Mouse (Mus musculus) stomach, embryonic 14.5 days (tissue): ENCODE data around the gene Ccser1. TPM values are rescaled to one million over a fixed set of nuclear protein-coding genes. Genes with fewer than 3 reads are reported as not detected.

ENCODE experiments used
- ATAC-seq: fragments of 200-750 bp; cut with Nextera tagmentation; 2 replicates; pipeline ENCODE4 v1.8.0; 2017; ENCODE audit warnings: low read depth, moderate TSS enrichment; ENCODE audit not compliant: insufficient number of reproducible peaks, insufficient read depth, low FRiP score
- H3K27ac ChIP-seq: fragments of 300-500 bp; sonication (generic); 2 replicates; pipeline ENCODE4 v1.5.1; 2014; ENCODE audit warnings: mild to moderate bottlenecking, low read length, moderate library complexity, mixed read lengths
- H3K27me3 ChIP-seq: fragments of 300-500 bp; sonication (generic); 2 replicates; pipeline ENCODE4 v1.6.1; 2014; ENCODE audit warnings: low read length, control low read depth, mixed read lengths; ENCODE audit not compliant: control insufficient read depth, insufficient read depth
- H3K36me3 ChIP-seq: fragments of 300-500 bp; sonication (generic); 2 replicates; pipeline ENCODE4 v1.6.1; 2014; ENCODE audit warnings: mild to moderate bottlenecking, control low read depth, low read length, moderate library complexity, mixed read lengths; ENCODE audit not compliant: control insufficient read depth, insufficient read depth
- H3K4me1 ChIP-seq: fragments of 300-500 bp; sonication (generic); 2 replicates; pipeline ENCODE4 v1.6.1; 2014; ENCODE audit warnings: low read length, control low read depth, mixed read lengths; ENCODE audit not compliant: control insufficient read depth, insufficient read depth
- H3K4me2 ChIP-seq: fragments of 300-500 bp; sonication (generic); replicated peaks from 2 replicates; pipeline ENCODE4 v1.6.1; 2014; ENCODE audit warnings: low read depth, low read length, control low read depth
- H3K4me3 ChIP-seq: fragments of 300-500 bp; sonication (generic); 2 replicates; pipeline ENCODE4 v1.5.1; 2014; ENCODE audit warnings: low read depth, low read length, control low read depth
- H3K9ac ChIP-seq: fragments of 300-500 bp; sonication (generic); replicated peaks from 2 replicates; pipeline ENCODE4 v1.6.1; 2014; ENCODE audit warnings: low read depth, mild to moderate bottlenecking, control low read depth, low read length, moderate library complexity, mixed read lengths
- H3K9me3 ChIP-seq: fragments of 300-500 bp; sonication (generic); 2 replicates; pipeline ENCODE4 v1.6.1; 2016; ENCODE audit warnings: low read depth, low read length, control low read depth; ENCODE audit not compliant: control insufficient read depth
- WGBS: fragments of 180-500 bp; shearing (Covaris S2); extraction: QIAGEN DNeasy Blood & Tissue Kit; methylation state at CpG from one replicate; pipeline ENCODE4 v1.1.7; 2014; 5-methylcytosine and 5-hydroxymethylcytosine counted together
- polyA plus RNA-seq: library from polyadenylated mRNA; unstranded; fragments of >200 nt; fragmentation: Nextera tagmentation; extraction: Ambion mirVana; gene quantifications from 2 replicates; pipeline ENCODE4 v1.2.1, GENCODE M21; 2014

The Ccser1 gene
- polyA plus RNA-seq, 1 experiment from 2014 or later: 5.8 TPM

DNA sequence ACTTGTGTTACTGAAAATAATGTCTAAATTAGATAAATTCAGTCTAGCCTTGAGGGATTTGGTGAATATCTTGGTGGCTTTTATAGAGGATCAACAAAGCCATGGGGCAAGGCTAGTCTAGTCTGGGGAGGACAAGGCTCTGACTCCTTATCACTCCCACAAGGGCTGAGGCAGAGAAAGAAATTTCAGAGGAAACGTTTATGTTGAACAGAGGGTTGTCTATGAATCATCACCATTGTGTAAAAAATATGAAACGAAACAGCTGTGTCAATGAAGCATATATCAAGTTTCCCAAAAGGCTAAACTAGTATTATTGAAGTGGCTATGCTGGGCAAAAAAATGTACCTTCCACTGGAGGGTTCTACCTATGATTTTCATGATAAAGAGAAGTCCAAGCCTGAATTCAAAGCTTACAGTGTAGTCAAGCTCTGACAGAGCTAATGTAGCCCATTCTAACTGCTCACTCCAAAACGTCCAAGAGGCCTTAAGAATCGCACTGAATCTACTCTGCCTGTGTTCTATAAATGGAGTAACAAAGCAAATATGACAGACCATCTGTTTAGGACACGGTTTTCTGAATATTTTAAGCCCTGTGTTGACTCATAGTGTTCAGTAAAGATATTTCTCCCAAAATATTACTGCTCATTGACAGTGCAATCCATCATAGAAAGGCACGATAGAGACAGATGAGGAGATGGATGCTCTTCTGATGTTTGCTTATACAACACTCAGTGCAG is 1121.6 kb downstream of the Ccser1 start:
- Histone ChIP-seq H3K27me3 (no peaks in the 10 kb centered on the region), H3K4me1 (no peaks in the 10 kb centered on the region), H3K9me3 (no peaks in the 10 kb centered on the region), H3K27ac (no peak overlapping the region), H3K36me3 (no peaks in the 10 kb centered on the region), H3K4me2 (no peak overlapping the region), H3K4me3 (no peak overlapping the region), H3K9ac (no peak overlapping the region)
- no peak for ATAC-seq
- whole genome bisulfite sequencing: 52% methylated on average over 6 of the region's 6 CpGs

DNA sequence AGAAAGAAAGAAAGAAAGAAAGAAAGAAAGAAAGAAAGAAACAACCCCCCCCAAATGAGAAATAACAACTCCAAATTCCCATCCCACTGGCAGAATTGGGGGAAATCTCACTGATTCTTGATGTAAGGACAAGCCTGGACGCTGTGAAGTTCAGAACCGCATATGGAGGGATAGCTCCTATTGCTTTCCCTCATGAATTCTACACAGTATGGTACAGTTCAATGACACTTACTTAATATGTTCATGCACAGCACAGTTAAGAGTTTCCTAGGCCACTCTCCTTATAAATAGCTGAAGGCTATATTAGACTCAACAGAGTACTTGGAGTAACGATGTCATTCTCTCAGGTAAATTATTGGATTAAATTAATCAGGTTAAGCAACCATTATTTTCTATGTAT is 1138.5 kb downstream of the Ccser1 start:
- no peaks in the 10 kb centered on the region for H3K4me1 ChIP-seq
- no peak overlapping the region for H3K4me2 ChIP-seq
- no peak overlapping the region for H3K9ac ChIP-seq
- H3K4me3 ChIP-seq: no peak overlapping the region
- 73% methylated on average over 3 of the region's 3 CpGs for WGBS
- no peaks in the 10 kb centered on the region for H3K36me3 ChIP-seq
- no peaks in the 10 kb centered on the region for H3K27me3 ChIP-seq
- H3K27ac ChIP-seq: no peak overlapping the region
- no peak for ATAC-seq
- no peaks in the 10 kb centered on the region for H3K9me3 ChIP-seq

DNA sequence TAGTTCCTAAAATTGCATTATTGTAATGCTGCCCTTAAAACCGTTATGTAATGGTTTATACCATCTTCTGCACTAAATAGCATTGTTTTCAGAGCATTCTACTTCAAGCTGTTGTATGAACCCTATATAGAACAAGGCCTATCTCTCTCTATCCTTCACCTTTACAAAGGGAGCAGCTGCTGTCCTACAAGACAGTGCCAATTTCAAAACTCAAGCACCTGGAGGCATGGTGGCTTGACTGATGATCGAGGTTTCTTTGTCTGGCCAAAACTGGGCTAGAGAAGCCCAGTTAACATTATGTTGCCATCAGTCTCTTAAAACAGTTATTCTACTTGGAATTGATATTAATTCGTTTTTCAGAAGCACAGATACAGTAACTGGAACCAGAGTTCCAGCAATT is 1160.2 kb downstream of the Ccser1 start:
- H3K9ac ChIP-seq: no peak overlapping the region
- no peaks in the 10 kb centered on the region for H3K36me3 ChIP-seq
- H3K4me1 ChIP-seq: no peaks in the 10 kb centered on the region
- no peaks in the 10 kb centered on the region for H3K9me3 ChIP-seq
- WGBS: 59% methylated on average over 3 of the region's 3 CpGs
- H3K4me2 ChIP-seq: no peak overlapping the region
- ATAC-seq: no peak
- H3K4me3 ChIP-seq: no peak overlapping the region
- no peaks in the 10 kb centered on the region for H3K27me3 ChIP-seq
- H3K27ac ChIP-seq: no peak overlapping the region

DNA sequence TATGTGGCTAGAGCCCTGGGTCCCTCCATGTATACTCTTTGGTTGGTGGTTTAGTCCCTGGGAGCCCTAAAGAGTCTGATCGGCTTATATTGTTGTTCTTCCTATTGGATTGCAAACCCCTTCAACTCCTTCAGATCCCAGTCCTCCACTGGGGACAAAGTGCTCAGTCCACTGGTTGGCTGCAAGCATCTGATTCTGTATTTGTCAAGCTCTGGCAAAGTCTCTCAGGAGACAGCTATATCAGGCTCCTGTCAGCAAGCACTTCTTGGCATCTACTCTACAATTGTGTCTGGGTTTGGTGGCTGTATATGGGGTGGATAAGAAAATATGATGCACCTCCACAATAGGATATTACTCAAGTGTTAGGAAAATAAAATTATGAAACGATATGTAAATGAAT is 1187.7 kb downstream of the Ccser1 start:
- H3K4me3 ChIP-seq: no peak overlapping the region
- no peaks in the 10 kb centered on the region for H3K4me1 ChIP-seq
- no peak overlapping the region for H3K9ac ChIP-seq
- no peak overlapping the region for H3K27ac ChIP-seq
- no peaks in the 10 kb centered on the region for H3K27me3 ChIP-seq
- 88% methylated on average over 2 of the region's 2 CpGs for WGBS
- H3K9me3 ChIP-seq: no peaks in the 10 kb centered on the region
- no peak overlapping the region for H3K4me2 ChIP-seq
- H3K36me3 ChIP-seq: no peaks in the 10 kb centered on the region
- no peak for ATAC-seq
